Mouse (Mus musculus) cerebellum, adult 2 months (tissue): ENCODE measurements around the gene Myod1.

Experiments
- CTCF ChIP-seq: fragments of 200-500 bp; IDR thresholded peaks from 2 replicates; pipeline ENCODE4 v1.5.1; 2011; ENCODE audit warnings: low read depth, mild to moderate bottlenecking, control low read depth, low read length, moderate library complexity, borderline replicate concordance; ENCODE audit not compliant: insufficient read depth
- POLR2A ChIP-seq: fragments of 200-500 bp; IDR thresholded peaks from 2 replicates; pipeline ENCODE4 v1.6.1; 2011; ENCODE audit warnings: low read length, control low read depth, borderline replicate concordance; ENCODE audit not compliant: insufficient read depth

GRCm38 (mm10) chr7:46409204-46409789, 33.0 kb downstream of the Myod1 start:
- no peak for TF ChIP-seq CTCF
- TF ChIP-seq POLR2A: no peak
